Mouse (Mus musculus) forebrain, embryonic 16.5 days (tissue): Measurements from ENCODE around the gene Abcd2. TPM values are rescaled to one million over a fixed set of nuclear protein-coding genes. Genes with fewer than 3 reads are reported as not detected.

ENCODE experiments used
- ATAC-seq: fragments of 200-750 bp; cut with Nextera tagmentation; 2 replicates; pipeline ENCODE4 v1.8.0; 2017; ENCODE audit warnings: mild to moderate bottlenecking, moderate library complexity
- H3K27ac ChIP-seq: fragments of 300-500 bp; sonication (generic); 2 replicates; pipeline ENCODE4 v1.5.1; 2014; ENCODE audit warnings: low read length, control low read depth
- H3K27me3 ChIP-seq: fragments of 300-500 bp; sonication (generic); replicated peaks from 2 replicates; pipeline ENCODE4 v1.6.1; 2014; ENCODE audit warnings: low read length; ENCODE audit not compliant: control insufficient read depth, insufficient read depth
- H3K36me3 ChIP-seq: fragments of 300-500 bp; sonication (generic); 2 replicates; pipeline ENCODE4 v1.6.1; 2014; ENCODE audit not compliant: control insufficient read depth, insufficient read depth
- H3K4me1 ChIP-seq: fragments of 300-500 bp; sonication (generic); replicated peaks from 2 replicates; pipeline ENCODE4 v1.6.1; 2014; ENCODE audit warnings: low read length; ENCODE audit not compliant: control insufficient read depth, insufficient read depth
- H3K4me2 ChIP-seq: fragments of 300-500 bp; sonication (generic); 2 replicates; pipeline ENCODE4 v1.6.1; 2014; ENCODE audit warnings: mild to moderate bottlenecking, low read length, control low read depth
- H3K4me3 ChIP-seq: fragments of 300-500 bp; sonication (generic); replicated peaks from 2 replicates; pipeline ENCODE4 v1.5.1; 2014; ENCODE audit warnings: mild to moderate bottlenecking, low read length, control low read depth
- H3K9ac ChIP-seq: fragments of 300-500 bp; sonication (generic); replicated peaks from 2 replicates; pipeline ENCODE4 v1.6.1; 2014; ENCODE audit warnings: low read depth, low read length, control low read depth
- H3K9me3 ChIP-seq: fragments of 300-500 bp; sonication (generic); 2 replicates; pipeline ENCODE4 v1.6.1; 2016; ENCODE audit warnings: low read length; ENCODE audit not compliant: control insufficient read depth
- WGBS: fragments of 180-500 bp; shearing (Covaris S2); extraction: QIAGEN DNeasy Blood & Tissue Kit; methylation state at CpG from one replicate; pipeline ENCODE4 v1.1.7; 2014; 5-methylcytosine and 5-hydroxymethylcytosine counted together
- polyA plus RNA-seq: library from polyadenylated mRNA; unstranded; fragments of >200 nt; fragmentation: Nextera tagmentation; extraction: Ambion mirVana; gene quantifications from 2 replicates; pipeline ENCODE4 v1.2.1, GENCODE M21; 2015

Gene Abcd2
- polyA plus RNA-seq, 1 experiment from 2014 or later = 14.2 TPM

GRCm38 (mm10) chr15:91167850-91168562 lies 23.6 kb downstream of the Abcd2 start:
- Histone ChIP-seq H3K9ac (no peak overlapping the region), H3K4me2 (no peak overlapping the region), H3K4me1 (peaks cover 15% of the 10 kb centered on the region), H3K36me3 (no peaks in the 10 kb centered on the region), H3K27me3 (no peaks in the 10 kb centered on the region), H3K27ac (no peak overlapping the region), H3K9me3 (no peaks in the 10 kb centered on the region), H3K4me3 (no peak overlapping the region)
- no peak for ATAC-seq
- WGBS = 88% methylated on average over 13 of the region's 13 CpGs

GRCm38 (mm10) chr15:91165021-91165420 lies 26.6 kb downstream of the Abcd2 start:
- peaks cover 2% of the 10 kb centered on the region; the same call in 1 of the 2 replicates for H3K4me1 ChIP-seq
- no peaks in the 10 kb centered on the region for H3K36me3 ChIP-seq
- peak; percentile 65 for ATAC-seq
- H3K4me3 ChIP-seq = no peak overlapping the region
- no peaks in the 10 kb centered on the region for H3K27me3 ChIP-seq
- WGBS = 13% methylated on average over 5 of the region's 5 CpGs
- no peaks in the 10 kb centered on the region for H3K9me3 ChIP-seq
- H3K9ac ChIP-seq = peak overlapping the region; percentile 45; the same call in 1 of the 2 replicates
- H3K27ac ChIP-seq = no peak overlapping the region
- H3K4me2 ChIP-seq = no peak overlapping the region

- Histone ChIP-seq H3K9ac (no peak overlapping the region), H3K4me1 (peaks cover 2% of the 10 kb centered on the region; the same call in 1 of the 2 replicates), H3K9me3 (no peaks in the 10 kb centered on the region), H3K36me3 (peaks cover 2% of the 10 kb centered on the region; the same call in 1 of the 2 replicates), H3K27me3 (no peaks in the 10 kb centered on the region), H3K4me3 (no peak overlapping the region), H3K27ac (no peak overlapping the region), H3K4me2 (no peak overlapping the region)
- WGBS = 94% methylated on average over 2 of the region's 2 CpGs
- ATAC-seq = no peak
Measured at GRCm38 (mm10) chr15:91163454-91163853, 28.1 kb downstream of the Abcd2 start.

GRCm38 (mm10) chr15:91161153-91161552 lies 30.4 kb downstream of the Abcd2 start:
- no peaks in the 10 kb centered on the region for H3K27me3 ChIP-seq
- WGBS = 91% methylated on average over 5 of the region's 5 CpGs
- H3K36me3 ChIP-seq = peaks cover 13% of the 10 kb centered on the region
- ATAC-seq = no peak
- no peak overlapping the region for H3K9ac ChIP-seq
- H3K4me1 ChIP-seq = peaks cover 2% of the 10 kb centered on the region; the same call in 1 of the 2 replicates
- no peak overlapping the region for H3K4me2 ChIP-seq
- H3K9me3 ChIP-seq = peaks cover 1% of the 10 kb centered on the region; the same call in 1 of the 2 replicates
- no peak overlapping the region for H3K4me3 ChIP-seq
- H3K27ac ChIP-seq = no peak overlapping the region

- ATAC-seq = no peak
- no peaks in the 10 kb centered on the region for H3K27me3 ChIP-seq
- WGBS = 79% methylated on average over 3 of the region's 3 CpGs
- H3K9ac ChIP-seq = no peak overlapping the region
- no peak overlapping the region for H3K4me3 ChIP-seq
- H3K27ac ChIP-seq = no peak overlapping the region
- no peaks in the 10 kb centered on the region; the same call in 1 of the 2 replicates for H3K4me1 ChIP-seq
- H3K36me3 ChIP-seq = peaks cover 27% of the 10 kb centered on the region
- no peak overlapping the region for H3K4me2 ChIP-seq
- H3K9me3 ChIP-seq = peaks cover 8% of the 10 kb centered on the region
Measured at GRCm38 (mm10) chr15:91153311-91153710, 38.3 kb downstream of the Abcd2 start.

- WGBS = 57% methylated on average over 1 of the region's 1 CpGs
- H3K9me3 ChIP-seq = peaks cover 8% of the 10 kb centered on the region
- H3K4me1 ChIP-seq = no peaks in the 10 kb centered on the region; the same call in 1 of the 2 replicates
- H3K27ac ChIP-seq = no peak overlapping the region
- no peak overlapping the region for H3K4me3 ChIP-seq
- peak; percentile 52; the same call in 1 of the 2 replicates for ATAC-seq
- no peak overlapping the region for H3K4me2 ChIP-seq
- no peaks in the 10 kb centered on the region for H3K27me3 ChIP-seq
- H3K9ac ChIP-seq = no peak overlapping the region
- peaks cover 25% of the 10 kb centered on the region for H3K36me3 ChIP-seq
Measured at GRCm38 (mm10) chr15:91152592-91152991, 39.0 kb downstream of the Abcd2 start.

- no peak for ATAC-seq
- H3K27me3 ChIP-seq = no peaks in the 10 kb centered on the region
- 98% methylated on average over 4 of the region's 4 CpGs for WGBS
- H3K9me3 ChIP-seq = no peaks in the 10 kb centered on the region
- H3K36me3 ChIP-seq = no peaks in the 10 kb centered on the region
- no peak overlapping the region for H3K4me3 ChIP-seq
- H3K4me1 ChIP-seq = no peaks in the 10 kb centered on the region
- no peak overlapping the region for H3K4me2 ChIP-seq
- H3K27ac ChIP-seq = no peak overlapping the region
- no peak overlapping the region for H3K9ac ChIP-seq
Measured at GRCm38 (mm10) chr15:91124584-91124983, 67.0 kb downstream of the Abcd2 start.

- Histone ChIP-seq H3K4me1 (no peaks in the 10 kb centered on the region), H3K9me3 (no peaks in the 10 kb centered on the region), H3K27me3 (no peaks in the 10 kb centered on the region), H3K27ac (no peak overlapping the region), H3K9ac (no peak overlapping the region), H3K4me2 (no peak overlapping the region), H3K4me3 (no peak overlapping the region), H3K36me3 (no peaks in the 10 kb centered on the region)
- no peak for ATAC-seq
- 85% methylated on average over 7 of the region's 7 CpGs for WGBS
Measured at GRCm38 (mm10) chr15:91112555-91113209, 78.9 kb downstream of the Abcd2 start.

- WGBS = 96% methylated on average over 5 of the region's 5 CpGs
- Histone ChIP-seq H3K4me2 (no peak overlapping the region), H3K27ac (no peak overlapping the region), H3K9ac (no peak overlapping the region), H3K36me3 (no peaks in the 10 kb centered on the region), H3K4me1 (peaks cover 5% of the 10 kb centered on the region; the same call in 1 of the 2 replicates), H3K4me3 (no peak overlapping the region), H3K9me3 (no peaks in the 10 kb centered on the region), H3K27me3 (no peaks in the 10 kb centered on the region)
- ATAC-seq = no peak
Measured at GRCm38 (mm10) chr15:91108102-91108659, 83.4 kb downstream of the Abcd2 start.
